Mouse (Mus musculus) left cerebral cortex, postnatal 14 days (tissue): ENCODE data around the gene E130308A19Rik. TPM values are rescaled to one million over a fixed set of nuclear protein-coding genes. Genes with fewer than 3 reads are reported as not detected.
"Not testable (repeated sequence)": the region's sequence is repeated elsewhere in the genome, so short reads cannot be mapped to it uniquely, and the experiment has no call there.

Experiments
- DNase-seq, 2 experiments: peaks; one replicate each; pipeline ENCODE4 v3.0.0; 2021 to 2022; ENCODE audit warnings: low spot score in 2 of 2, mixed read lengths in 1 of 2
- intact Hi-C: fragments of 180-260 bp; cut with DNase I; formaldehyde crosslinking; loops from one replicate; pipeline ENCODE4 v1.15.1; 2025
- total RNA-seq, 2 experiments: library from RNA; stranded (reverse); gene quantifications; 2 replicates each; pipeline ENCODE4 v1.2.3; 2021

Gene E130308A19Rik
- total RNA-seq, 2 experiments from 2014 or later = 9.6 to 9.9 TPM

GRCm38 (mm10) chr4:59760636-59761364 lies 134.8 kb downstream of the E130308A19Rik start:
- intact Hi-C loops = loop anchor here (5.0 kb wide), 1 partner anchor 133 kb away; the partner anchor contains the start of gene E130308A19Rik

GRCm38 (mm10) chr4:59761365-59761729 lies 135.3 kb downstream of the E130308A19Rik start:
- intact Hi-C loops = loop anchor here (5.0 kb wide), 1 partner anchor 134 kb away; the partner anchor contains the start of gene E130308A19Rik
- DNase-seq = no peak

More at GRCm38 (mm10) chr4:59760636-59761364, 134.8 kb downstream of the E130308A19Rik start:
- DNase-seq = peak in 1 of 2 experiments; percentile 41

- intact Hi-C loops = loop anchor here (5.0 kb wide), 1 partner anchor 138 kb away; the partner anchor contains the start of gene E130308A19Rik
These were observed 138.9 kb downstream of the E130308A19Rik start for GRCm38 (mm10) chr4:59764950-59765349.

DNA sequence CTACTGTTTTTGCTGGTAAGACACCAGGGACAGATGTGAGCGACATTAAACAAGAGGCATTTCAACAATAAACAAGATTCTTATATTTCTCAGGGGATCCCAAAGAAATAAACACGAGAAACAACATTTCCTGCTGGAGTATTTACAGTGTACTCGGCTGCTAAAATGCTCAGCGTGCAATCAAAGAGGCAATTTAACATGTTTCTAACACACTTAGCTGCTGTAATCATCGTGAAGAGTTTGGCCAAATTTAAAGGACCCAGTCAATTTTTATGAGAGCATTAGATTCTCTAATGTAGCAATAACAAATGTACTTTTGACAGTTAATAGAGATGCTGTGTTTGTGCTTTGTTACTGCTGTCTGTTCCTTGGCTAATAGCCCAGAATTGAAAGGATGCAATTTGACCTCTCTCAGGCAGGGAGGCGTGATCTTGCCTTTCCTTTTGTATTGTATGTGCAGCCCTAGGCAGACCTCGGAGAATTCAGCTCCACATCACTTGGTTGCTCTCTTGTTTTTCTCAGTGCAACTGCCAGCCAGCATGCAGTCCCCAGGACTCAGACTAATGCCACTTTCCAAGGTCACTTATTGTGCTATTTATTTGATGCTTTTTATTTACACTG lies 139.5 kb downstream of the E130308A19Rik start:
- no peak for DNase-seq
- intact Hi-C loops = no loop called here

More at GRCm38 (mm10) chr4:59764950-59765349, 138.9 kb downstream of the E130308A19Rik start:
- no peak for DNase-seq

- DNase-seq = no peak
- intact Hi-C loops = no loop called here
These were observed 141.7 kb downstream of the E130308A19Rik start for GRCm38 (mm10) chr4:59767717-59768116.

DNA sequence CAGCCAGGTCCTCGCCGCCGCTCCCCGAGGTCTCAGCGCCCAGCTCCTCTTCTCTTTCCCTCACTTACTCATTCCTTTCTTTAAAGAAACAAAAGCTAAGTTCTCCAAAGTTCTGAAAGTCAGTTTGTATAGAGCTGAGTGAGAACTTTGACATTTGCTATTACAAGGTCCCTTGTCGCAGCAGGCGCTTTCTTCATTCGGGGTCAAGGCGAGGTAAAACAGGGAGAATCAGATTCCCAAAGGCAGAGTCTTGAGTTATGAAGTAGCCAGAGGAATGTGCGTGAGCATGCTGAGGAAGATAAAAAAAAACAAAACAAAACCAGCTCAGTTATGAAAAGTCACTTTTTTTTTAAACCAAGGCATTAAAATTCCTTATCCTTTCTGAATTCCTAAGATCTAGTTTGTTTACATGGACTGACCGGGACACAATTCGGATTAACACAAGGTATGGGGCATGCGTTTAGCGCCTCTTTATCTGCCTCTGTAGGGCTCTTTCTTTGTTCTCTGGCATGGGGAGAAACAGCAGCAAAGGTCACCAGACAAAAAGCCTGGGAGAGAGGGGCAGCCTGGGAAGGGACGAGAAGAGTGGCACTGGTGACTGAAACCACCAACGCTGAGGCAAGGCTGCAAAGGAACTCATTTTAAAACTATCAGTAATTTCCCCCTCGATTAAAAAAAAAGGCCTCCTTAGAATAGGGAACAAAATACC lies 146.3 kb downstream of the E130308A19Rik start:
- DNase-seq = no peak
- intact Hi-C loops = no loop called here

- intact Hi-C loops = no loop called here
These were observed 151.8 kb downstream of the E130308A19Rik start for GRCm38 (mm10) chr4:59777828-59778227.

GRCm38 (mm10) chr4:59780568-59780967 lies 154.6 kb downstream of the E130308A19Rik start:
- intact Hi-C loops = loop anchor here (5.0 to 10.0 kb wide), 2 partner anchors 153 to 396 kb away; partner anchors contain the start of gene E130308A19Rik
- peak; percentile 31 to 46 for DNase-seq

More at GRCm38 (mm10) chr4:59777828-59778227, 151.8 kb downstream of the E130308A19Rik start:
- no peak for DNase-seq

DNA sequence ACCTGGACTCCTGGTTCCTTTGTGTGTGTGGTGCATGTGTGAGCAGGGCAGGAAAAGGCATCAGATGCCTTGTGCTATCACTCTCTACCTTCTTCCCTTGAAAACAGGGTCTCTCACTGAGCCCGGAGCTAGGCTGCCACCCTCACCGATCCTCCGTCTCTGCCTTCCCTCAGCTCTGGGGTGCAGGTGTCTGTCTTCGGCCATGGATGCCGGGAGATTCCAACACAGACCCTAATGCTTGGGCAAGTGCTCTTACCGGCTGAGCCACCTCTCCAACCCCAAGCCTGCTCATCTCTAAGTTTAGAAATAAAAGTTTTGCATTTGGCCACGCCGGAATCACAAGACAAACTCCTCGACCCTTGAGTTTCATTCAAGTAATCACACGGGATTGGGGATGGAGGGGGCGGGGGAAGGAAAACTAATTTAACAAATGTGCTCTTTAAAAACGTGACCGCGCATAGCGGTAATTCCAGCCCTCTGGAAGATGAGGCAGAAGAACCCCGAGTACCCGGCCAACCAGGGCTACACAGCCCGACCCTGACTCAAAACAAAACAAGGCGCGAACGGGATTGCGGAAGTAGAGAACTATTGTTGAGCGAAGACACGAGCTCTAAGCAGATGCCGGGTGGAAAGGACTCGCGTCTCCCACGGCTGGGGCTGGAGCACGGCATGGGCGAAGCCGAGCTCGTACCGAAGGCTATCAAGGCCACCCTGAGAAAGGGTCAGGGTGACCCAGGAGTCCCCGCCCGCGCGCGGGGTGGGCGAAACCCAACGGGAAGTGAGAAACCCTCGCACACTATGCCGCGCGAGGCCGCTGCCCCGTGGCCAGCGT lies 157.1 kb downstream of the E130308A19Rik start:
- intact Hi-C loops = loop anchor here (5.0 to 10.0 kb wide), 2 partner anchors 156 to 398 kb away; partner anchors contain the start of gene E130308A19Rik
- DNase-seq = no peak

DNA sequence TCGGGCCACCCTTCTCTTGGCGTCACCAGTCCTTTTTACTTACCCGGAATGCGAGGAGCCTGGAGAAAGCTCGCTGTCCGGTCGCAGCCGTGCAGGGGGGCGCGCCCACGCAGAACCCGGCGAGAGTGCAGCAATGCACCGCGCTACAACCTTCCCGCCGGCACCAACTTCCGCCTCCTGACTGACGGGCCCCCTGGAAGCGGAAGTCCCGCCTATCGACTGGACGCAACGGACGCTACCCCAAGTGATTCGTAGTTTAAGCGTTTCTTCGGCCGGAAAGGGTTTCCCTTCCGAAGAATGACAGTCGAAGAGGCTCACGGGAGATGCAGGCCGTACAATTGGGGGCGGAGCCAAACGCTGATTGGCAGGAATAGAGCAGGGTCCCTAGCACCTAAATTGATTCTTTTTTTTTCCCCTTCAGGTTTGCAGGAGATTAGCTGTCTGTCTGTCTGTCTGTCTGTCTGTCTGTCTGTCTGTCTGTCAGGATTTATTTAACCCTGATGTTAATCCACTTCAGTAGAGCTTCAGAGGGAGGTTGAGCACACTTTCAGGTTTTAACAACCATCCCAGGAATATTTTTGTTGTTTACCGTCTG lies 157.8 kb downstream of the E130308A19Rik start:
- peak; percentile 96 to 97 for DNase-seq
- intact Hi-C loops = loop anchor here (5.0 to 10.0 kb wide), 2 partner anchors 156 to 399 kb away; partner anchors contain the start of gene E130308A19Rik

DNA sequence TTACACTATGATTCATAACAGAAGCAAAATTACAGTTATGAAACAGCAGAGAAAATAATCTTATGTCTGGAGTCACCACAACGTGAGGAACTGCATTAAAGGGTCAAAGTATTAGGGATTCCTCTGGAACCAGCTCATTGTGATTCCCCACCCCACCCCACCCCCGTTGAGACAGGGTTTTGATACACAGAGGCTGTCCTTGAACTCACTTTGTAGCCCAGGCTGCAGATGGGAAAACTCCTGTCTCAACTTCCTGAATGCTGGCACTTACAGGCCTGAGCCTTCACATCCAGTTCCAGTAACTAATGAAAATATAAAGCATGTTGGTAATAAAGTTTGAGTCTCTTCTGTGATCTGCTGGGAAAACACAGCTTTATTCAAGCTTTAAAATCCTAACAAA lies 159.4 kb downstream of the E130308A19Rik start:
- intact Hi-C loops = loop anchor here (10.0 kb wide), 1 partner anchor 401 kb away; no protein-coding TSS in a partner anchor

DNA sequence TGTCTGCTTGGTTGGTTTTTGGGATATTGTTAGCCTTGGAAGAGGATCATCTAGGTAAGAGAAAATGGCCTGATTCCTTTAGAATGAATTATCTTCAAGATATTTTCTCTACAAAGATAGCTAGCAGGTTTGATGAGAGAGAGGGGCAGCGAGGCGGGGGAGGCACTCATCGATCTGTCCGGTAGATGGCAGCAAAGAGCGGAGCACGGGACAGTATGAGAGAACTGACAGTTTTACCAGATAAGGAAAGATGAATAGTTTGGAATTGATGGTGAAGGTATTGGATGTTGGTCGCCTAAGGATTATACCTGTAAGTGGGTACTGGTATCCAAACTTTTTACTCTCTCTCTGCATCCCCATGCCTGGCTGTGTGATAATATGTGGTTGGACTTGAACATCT lies 160.7 kb downstream of the E130308A19Rik start:
- intact Hi-C loops = loop anchor here (1.0 to 10.0 kb wide), 3 partner anchors 85 to 402 kb away; no protein-coding TSS in a partner anchor

More for the DNA sequence above, 159.4 kb downstream of the E130308A19Rik start:
- no peak for DNase-seq

DNA sequence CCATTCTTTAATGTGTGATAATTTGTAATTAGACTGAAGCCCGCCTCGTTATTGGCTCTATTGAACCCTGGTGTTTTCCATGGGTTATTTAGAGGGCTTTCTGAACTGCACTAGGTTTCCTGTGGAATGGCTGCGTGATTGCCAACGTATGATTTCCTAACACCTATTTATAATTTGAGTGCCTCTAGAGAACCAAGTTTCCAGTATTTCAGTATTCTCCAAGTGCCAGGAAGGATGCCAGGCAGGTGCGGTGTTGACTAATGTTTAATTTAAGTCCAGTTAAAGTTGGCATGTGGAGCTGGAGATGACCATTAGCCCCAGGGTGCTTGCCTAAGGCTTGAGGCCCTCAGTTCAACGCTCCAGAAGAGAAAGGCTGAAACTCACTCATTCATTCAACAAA lies 161.1 kb downstream of the E130308A19Rik start:
- intact Hi-C loops = loop anchor here (1.0 to 10.0 kb wide), 2 partner anchors 140 to 402 kb away; no protein-coding TSS in a partner anchor
- no peak for DNase-seq

More for the DNA sequence above, 160.7 kb downstream of the E130308A19Rik start:
- peak; percentile 70 to 87 for DNase-seq

DNA sequence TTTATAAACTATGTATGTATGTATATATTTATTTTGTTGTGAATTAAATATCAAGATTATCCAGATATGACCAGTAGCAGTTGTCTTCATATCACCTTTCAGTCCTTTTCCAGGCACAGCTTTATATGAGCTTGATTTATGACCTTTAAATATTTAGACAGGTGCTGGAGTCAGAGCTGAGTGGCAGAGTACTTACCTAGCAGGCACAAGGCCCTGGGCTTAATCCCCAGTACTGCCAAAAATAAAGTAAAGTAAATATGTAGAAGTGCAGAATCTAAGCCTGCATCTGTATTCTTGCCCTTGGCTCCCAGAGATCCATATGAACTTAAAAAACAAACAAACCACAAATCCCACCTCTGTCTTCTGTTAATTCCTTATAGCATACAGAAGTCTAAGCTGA lies 163.0 kb downstream of the E130308A19Rik start:
- no peak for DNase-seq
- intact Hi-C loops = loop anchor here (10.0 kb wide), 1 partner anchor 404 kb away; no protein-coding TSS in a partner anchor

GRCm38 (mm10) chr4:59793626-59794025 lies 167.6 kb downstream of the E130308A19Rik start:
- DNase-seq, intact Hi-C loops: not testable (repeated sequence)

DNA sequence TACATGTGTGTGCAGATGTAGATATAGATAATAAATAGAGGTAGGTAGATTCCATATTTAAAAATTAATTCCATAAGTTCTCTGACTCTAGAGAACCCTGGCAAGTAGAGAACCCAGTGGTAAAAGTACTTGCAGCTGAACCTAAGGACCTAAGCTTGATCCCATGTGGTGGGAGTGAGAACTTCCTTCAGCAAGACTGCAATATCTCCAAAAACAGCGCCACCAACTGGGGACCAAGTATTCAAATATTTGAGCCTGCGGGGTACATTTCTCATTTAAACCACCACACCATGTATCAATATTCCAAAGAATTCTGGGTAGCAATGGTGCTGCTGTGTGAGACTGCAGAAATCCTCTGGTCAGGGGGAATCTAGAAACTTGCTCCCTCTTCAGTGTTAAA lies 168.1 kb downstream of the E130308A19Rik start:
- intact Hi-C loops = no loop called here
- no peak for DNase-seq

DNA sequence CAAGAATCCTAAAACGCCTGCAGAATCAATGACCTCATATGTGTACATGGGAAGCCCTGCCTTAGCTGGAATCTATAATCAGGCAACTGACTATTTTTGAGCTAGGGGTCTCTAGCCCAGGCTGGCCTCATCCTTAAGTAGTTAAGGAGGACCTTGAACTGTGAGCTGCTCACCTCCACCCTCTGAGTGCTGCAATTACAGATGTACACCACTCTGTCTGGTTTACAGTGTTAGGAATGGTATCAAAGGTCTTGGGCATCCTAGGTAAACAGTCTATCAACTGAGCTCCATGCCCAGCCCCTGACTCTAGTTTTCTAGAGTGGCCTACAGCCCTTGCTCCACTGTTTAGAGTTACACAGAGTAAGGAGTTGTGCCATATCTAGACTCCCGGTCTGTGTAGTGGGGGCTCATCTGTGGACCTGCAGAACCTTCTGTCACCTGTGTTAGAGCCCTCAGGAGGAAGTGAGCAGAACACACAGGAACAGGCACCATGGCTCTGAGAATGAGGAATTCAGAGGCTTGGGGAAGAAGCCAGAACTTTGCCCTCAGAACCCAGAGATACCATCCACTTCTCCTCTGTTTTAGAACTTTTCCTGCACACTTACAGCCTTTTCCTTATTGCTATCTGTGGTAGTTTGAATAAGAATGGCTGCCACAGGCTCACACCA lies 169.9 kb downstream of the E130308A19Rik start:
- DNase-seq = no peak
- intact Hi-C loops = no loop called here
